Mouse (Mus musculus): ENCODE measurements around the gene Coq9. TPM values are rescaled to one million over a fixed set of nuclear protein-coding genes. Genes with fewer than 3 reads are reported as not detected.

Coq9 gene
- polyA plus RNA-seq, 2 experiments = 38.5 to 44.3 TPM

GRCm38 (mm10) chr8:94871108-94871894 lies 33.2 kb downstream of the Coq9 start:
- no peaks in the 10 kb centered on the region for H3K9me3 ChIP-seq (ENCODE audit: control insufficient read depth, low read length)
- peak overlapping the region; percentile 54 for H3K4me2 ChIP-seq (ENCODE audit: low read depth)
- DNase-seq (ENCODE audit: low read depth in 3 of 3, low spot score in 3 of 3) (no peak), ATAC-seq (ENCODE audit: insufficient read depth) (no peak)
- no peak for TF ChIP-seq EP300 (IDR thresholded peaks at IDR 0.05; ENCODE audit: low read depth)
- TF ChIP-seq CTCF (IDR thresholded peaks at IDR 0.05; ENCODE audit: low read depth) = no peak
- H3K27ac ChIP-seq = no peak overlapping the region
- peak overlapping the region; percentile 9 to 32; a peak in 3 of 4 replicates for H3K4me3 ChIP-seq (ENCODE audit: insufficient read depth in 1 of 2, low read depth in 2 of 2, low read length in 2 of 2)
- peaks cover 8% of the 10 kb centered on the region for H3K27me3 ChIP-seq (ENCODE audit: control insufficient read depth, insufficient read depth, low read length)
- H3K9ac ChIP-seq (replicated peaks) = no peak overlapping the region
- H3K36me3 ChIP-seq (replicated peaks; ENCODE audit: control insufficient read depth, insufficient read depth, low read depth) = peaks cover 13% of the 10 kb centered on the region
- 4% methylated on average over 7 of the region's 7 CpGs for WGBS (ENCODE audit: insufficient replicate concordance)
- peaks cover 14 to 17% of the 10 kb centered on the region in 2 experiments for H3K4me1 ChIP-seq (replicated peaks; ENCODE audit: control insufficient read depth in 2 of 2, insufficient read depth in 2 of 2, low read length in 1 of 2)

- Histone ChIP-seq H3K9me3 (ENCODE audit: control insufficient read depth, low read length) (no peaks in the 10 kb centered on the region), H3K36me3 (replicated peaks; ENCODE audit: control insufficient read depth, insufficient read depth, low read depth) (peaks cover 4% of the 10 kb centered on the region), H3K9ac (replicated peaks) (no peak overlapping the region), H3K4me1 (replicated peaks; ENCODE audit: control insufficient read depth in 2 of 2, insufficient read depth in 2 of 2, low read length in 1 of 2) (peaks cover 21 to 24% of the 10 kb centered on the region in 2 experiments), H3K4me2 (ENCODE audit: low read depth) (no peak overlapping the region), H3K27me3 (ENCODE audit: control insufficient read depth, insufficient read depth, low read length) (peaks cover 8% of the 10 kb centered on the region), H3K4me3 (ENCODE audit: insufficient read depth in 1 of 2, low read depth in 2 of 2, low read length in 2 of 2) (no peak overlapping the region), H3K27ac (no peak overlapping the region)
- ATAC-seq (ENCODE audit: insufficient read depth) = no peak
- DNase-seq (ENCODE audit: low read depth in 3 of 3, low spot score in 3 of 3) = no peak
- TF ChIP-seq CTCF (IDR thresholded peaks at IDR 0.05; ENCODE audit: low read depth) (no peak), EP300 (IDR thresholded peaks at IDR 0.05; ENCODE audit: low read depth) (no peak)
- WGBS (ENCODE audit: insufficient replicate concordance) = 60% methylated on average over 3 of the region's 3 CpGs
Measured at GRCm38 (mm10) chr8:94872156-94872555, 34.0 kb downstream of the Coq9 start.

GRCm38 (mm10) chr8:94872576-94872975 lies 34.5 kb downstream of the Coq9 start:
- Histone ChIP-seq H3K27ac (no peak overlapping the region), H3K4me2 (ENCODE audit: low read depth) (no peak overlapping the region), H3K27me3 (ENCODE audit: control insufficient read depth, insufficient read depth, low read length) (peaks cover 8% of the 10 kb centered on the region), H3K4me1 (replicated peaks; ENCODE audit: control insufficient read depth in 2 of 2, insufficient read depth in 2 of 2, low read length in 1 of 2) (peaks cover 21 to 24% of the 10 kb centered on the region in 2 experiments), H3K9me3 (ENCODE audit: control insufficient read depth, low read length) (no peaks in the 10 kb centered on the region), H3K4me3 (ENCODE audit: insufficient read depth in 1 of 2, low read depth in 2 of 2, low read length in 2 of 2) (no peak overlapping the region), H3K9ac (replicated peaks) (no peak overlapping the region), H3K36me3 (replicated peaks; ENCODE audit: control insufficient read depth, insufficient read depth, low read depth) (peaks cover 4% of the 10 kb centered on the region)
- TF ChIP-seq CTCF (IDR thresholded peaks at IDR 0.05; ENCODE audit: low read depth) (no peak), EP300 (IDR thresholded peaks at IDR 0.05; ENCODE audit: low read depth) (no peak)
- ATAC-seq (ENCODE audit: insufficient read depth) (no peak), DNase-seq (ENCODE audit: low read depth in 3 of 3, low spot score in 3 of 3) (no peak)
- 70% methylated on average over 2 of the region's 2 CpGs for WGBS (ENCODE audit: insufficient replicate concordance)

- peak overlapping the region; percentile 71 for H3K4me2 ChIP-seq (ENCODE audit: low read depth)
- peak overlapping the region; percentile 73 to 81 for H3K4me3 ChIP-seq (ENCODE audit: insufficient read depth in 1 of 2, low read depth in 2 of 2, low read length in 2 of 2)
- peaks cover 21 to 26% of the 10 kb centered on the region in 2 experiments for H3K4me1 ChIP-seq (replicated peaks; ENCODE audit: control insufficient read depth in 2 of 2, insufficient read depth in 2 of 2, low read length in 1 of 2)
- peak overlapping the region; percentile 83 for H3K9ac ChIP-seq (replicated peaks)
- H3K27ac ChIP-seq = peak overlapping the region; percentile 74
- peaks cover 4% of the 10 kb centered on the region for H3K36me3 ChIP-seq (replicated peaks; ENCODE audit: control insufficient read depth, insufficient read depth, low read depth)
- TF ChIP-seq EP300 (IDR thresholded peaks at IDR 0.05; ENCODE audit: low read depth) (no peak), CTCF (IDR thresholded peaks at IDR 0.05; ENCODE audit: low read depth) (peak; percentile 99)
- ATAC-seq (ENCODE audit: insufficient read depth) = peak; percentile 30; the same call in 1 of the 2 replicates
- peaks cover 8% of the 10 kb centered on the region for H3K27me3 ChIP-seq (ENCODE audit: control insufficient read depth, insufficient read depth, low read length)
- peak; percentile 68 to 73 (median 70) for DNase-seq (ENCODE audit: low read depth in 3 of 3, low spot score in 3 of 3)
- WGBS (ENCODE audit: insufficient replicate concordance) = 12% methylated on average over 6 of the region's 6 CpGs
- no peaks in the 10 kb centered on the region for H3K9me3 ChIP-seq (ENCODE audit: control insufficient read depth, low read length)
Measured at GRCm38 (mm10) chr8:94874358-94874757, 36.2 kb downstream of the Coq9 start.

- H3K9me3 ChIP-seq (ENCODE audit: control insufficient read depth, low read length) = no peaks in the 10 kb centered on the region
- TF ChIP-seq CTCF (IDR thresholded peaks at IDR 0.05; ENCODE audit: low read depth) (no peak), EP300 (IDR thresholded peaks at IDR 0.05; ENCODE audit: low read depth) (no peak)
- H3K9ac ChIP-seq (replicated peaks) = peak overlapping the region; percentile 83
- peaks cover 8% of the 10 kb centered on the region for H3K27me3 ChIP-seq (ENCODE audit: control insufficient read depth, insufficient read depth, low read length)
- DNase-seq (ENCODE audit: low read depth in 3 of 3, low spot score in 3 of 3) = peak in 1 of 3 experiments; percentile 36
- ATAC-seq (ENCODE audit: insufficient read depth) = peak; percentile 23
- WGBS (ENCODE audit: insufficient replicate concordance) = 20% methylated on average over 17 of the region's 17 CpGs
- H3K36me3 ChIP-seq (replicated peaks; ENCODE audit: control insufficient read depth, insufficient read depth, low read depth) = peaks cover 4% of the 10 kb centered on the region
- peak overlapping the region; percentile 71 for H3K4me2 ChIP-seq (ENCODE audit: low read depth)
- H3K4me1 ChIP-seq (replicated peaks; ENCODE audit: control insufficient read depth in 2 of 2, insufficient read depth in 2 of 2, low read length in 1 of 2) = peaks cover 21 to 26% of the 10 kb centered on the region in 2 experiments
- H3K4me3 ChIP-seq (ENCODE audit: insufficient read depth in 1 of 2, low read depth in 2 of 2, low read length in 2 of 2) = peak overlapping the region; percentile 73 to 81
- H3K27ac ChIP-seq = peak overlapping the region; percentile 74
Measured at GRCm38 (mm10) chr8:94875096-94875870, 37.2 kb downstream of the Coq9 start.
